Mouse (Mus musculus): ENCODE results near the gene Cmtm1.

- TF ChIP-seq CTCF (conservative IDR thresholded peaks at IDR 0.05; ENCODE audit: insufficient read depth, insufficient read length, low read depth, low read length), result no peak
- no peak for TF ChIP-seq POLR2A (IDR thresholded peaks at IDR 0.05; ENCODE audit: low read depth, low read length)
Measured at GRCm38 (mm10) chr8:104337890-104338289, 27.9 kb upstream of the Cmtm1 start.

Data from kidney, adult 2 months (tissue).